ENCODE assay signal across 8 mouse cellular contexts in genomic region chr13:51930301-51930747, GRCm38 (mm10).
DNase-seq lines count a peak whose midpoint lies in the region; ATAC-seq and TF ChIP-seq lines count a peak whose summit lies in the region.

No protein-coding gene starts in this region.

- H3K27ac ChIP-seq in midbrain, embryonic 12.5 days (replicated peaks), result 0 out of 2 replicates have a peak overlapping the region, but pooled peaks have one; percentile 46
- no peak overlapping the region for H3K27ac ChIP-seq in midbrain, embryonic 10.5 days (replicated peaks)
- peak overlapping the region; percentile 64 for H3K27ac ChIP-seq in forebrain, embryonic 15.5 days (replicated peaks)
- no peak overlapping the region for H3K27ac ChIP-seq in hindbrain, embryonic 16.5 days (ENCODE audit: low read depth, low read length)
- no peak overlapping the region for H3K27ac ChIP-seq in stomach, postnatal 0 days (replicated peaks)

- H3K9me3 ChIP-seq in midbrain, embryonic 12.5 days, result no peaks in the 10 kb centered on the region
- H3K9me3 ChIP-seq in midbrain, embryonic 10.5 days (replicated peaks), result no peaks in the 10 kb centered on the region
- H3K9me3 ChIP-seq in forebrain, embryonic 15.5 days, result no peaks in the 10 kb centered on the region
- H3K9me3 ChIP-seq in hindbrain, embryonic 16.5 days (ENCODE audit: control insufficient read depth, low read length), result no peaks in the 10 kb centered on the region
- H3K9me3 ChIP-seq in stomach, postnatal 0 days (ENCODE audit: control insufficient read depth, low read length), result no peaks in the 10 kb centered on the region

- H3K4me2 ChIP-seq in midbrain, embryonic 12.5 days (replicated peaks), result no peak overlapping the region
- no peak overlapping the region for H3K4me2 ChIP-seq in forebrain, embryonic 15.5 days (replicated peaks)
- no peak overlapping the region for H3K4me2 ChIP-seq in hindbrain, embryonic 16.5 days (ENCODE audit: low read length)
- no peak overlapping the region for H3K4me2 ChIP-seq in stomach, postnatal 0 days (replicated peaks; ENCODE audit: low read depth)

- 46% methylated on average over 6 of the region's 6 CpGs for WGBS in midbrain, embryonic 12.5 days
- 54% methylated on average over 6 of the region's 6 CpGs for whole genome bisulfite sequencing in midbrain, embryonic 10.5 days
- WGBS in forebrain, embryonic 15.5 days, result 13% methylated on average over 6 of the region's 6 CpGs
- 30% methylated on average over 6 of the region's 6 CpGs for WGBS in hindbrain, embryonic 16.5 days
- WGBS in stomach, postnatal 0 days, result 44% methylated on average over 6 of the region's 6 CpGs

- peaks cover 91% of the 10 kb centered on the region for H3K27me3 ChIP-seq in midbrain, embryonic 12.5 days
- peaks cover 80% of the 10 kb centered on the region for H3K27me3 ChIP-seq in midbrain, embryonic 10.5 days (ENCODE audit: low read depth, poor library complexity, severe bottlenecking)
- H3K27me3 ChIP-seq in forebrain, embryonic 15.5 days, result no peaks in the 10 kb centered on the region
- H3K27me3 ChIP-seq in hindbrain, embryonic 16.5 days (replicated peaks; ENCODE audit: control insufficient read depth, insufficient read depth, low read length), result no peaks in the 10 kb centered on the region
- no peaks in the 10 kb centered on the region; the same call in 1 of the 2 replicates for H3K27me3 ChIP-seq in stomach, postnatal 0 days (ENCODE audit: control insufficient read depth, insufficient read depth, low read length)

- H3K36me3 ChIP-seq in midbrain, embryonic 12.5 days, result no peaks in the 10 kb centered on the region
- H3K36me3 ChIP-seq in midbrain, embryonic 10.5 days, result no peaks in the 10 kb centered on the region
- H3K36me3 ChIP-seq in forebrain, embryonic 15.5 days, result no peaks in the 10 kb centered on the region
- H3K36me3 ChIP-seq in hindbrain, embryonic 16.5 days (ENCODE audit: control insufficient read depth, insufficient read depth, low read length), result no peaks in the 10 kb centered on the region
- H3K36me3 ChIP-seq in stomach, postnatal 0 days (ENCODE audit: control insufficient read depth, insufficient read depth, low read length), result no peaks in the 10 kb centered on the region

- ATAC-seq in cerebellum, adult (ENCODE audit: insufficient number of reproducible peaks, low FRiP score, low TSS enrichment), result peak; percentile 36
- no peak for ATAC-seq in midbrain, embryonic 12.5 days (ENCODE audit: low FRiP score, low read depth)
- peak; percentile 87 for ATAC-seq in forebrain, embryonic 15.5 days (replicated peaks)
- ATAC-seq in hindbrain, embryonic 16.5 days, result peak; percentile 78
- ATAC-seq in stomach, postnatal 0 days (ENCODE audit: low FRiP score, low TSS enrichment), result 0 out of 2 replicates have a peak, but pooled peaks have one; percentile 34
- ATAC-seq in megakaryocyte-erythroid progenitor cell, adult 5-6 weeks (replicated peaks; ENCODE audit: low FRiP score, low TSS enrichment, poor library complexity, severe bottlenecking), result no peak

- no peak overlapping the region for H3K9ac ChIP-seq in midbrain, embryonic 12.5 days (replicated peaks)
- no peak overlapping the region; the same call in 1 of the 2 replicates for H3K9ac ChIP-seq in forebrain, embryonic 15.5 days (replicated peaks)
- H3K9ac ChIP-seq in hindbrain, embryonic 16.5 days (ENCODE audit: low read depth, low read length), result no peak overlapping the region
- H3K9ac ChIP-seq in stomach, postnatal 0 days (ENCODE audit: low read length), result no peak overlapping the region

- no peak for TF ChIP-seq CTCF in stomach, postnatal 0 days (IDR thresholded peaks at IDR 0.05; ENCODE audit: low read depth)

- H3K4me3 ChIP-seq in midbrain, embryonic 12.5 days, result no peak overlapping the region
- H3K4me3 ChIP-seq in midbrain, embryonic 10.5 days, result no peak overlapping the region
- H3K4me3 ChIP-seq in forebrain, embryonic 15.5 days, result no peak overlapping the region
- no peak overlapping the region for H3K4me3 ChIP-seq in hindbrain, embryonic 16.5 days (ENCODE audit: low read length)
- no peak overlapping the region for H3K4me3 ChIP-seq in stomach, postnatal 0 days (ENCODE audit: low read depth, low read length)

- no peak for TF ChIP-seq EP300 in stomach, postnatal 0 days (optimal IDR thresholded peaks at IDR 0.05)

- peaks cover 18% of the 10 kb centered on the region for H3K4me1 ChIP-seq in midbrain, embryonic 12.5 days
- H3K4me1 ChIP-seq in midbrain, embryonic 10.5 days, result peaks cover 33% of the 10 kb centered on the region
- peaks cover 36% of the 10 kb centered on the region for H3K4me1 ChIP-seq in forebrain, embryonic 15.5 days
- peaks cover 6% of the 10 kb centered on the region; the same call in 1 of the 2 replicates for H3K4me1 ChIP-seq in hindbrain, embryonic 16.5 days (ENCODE audit: control insufficient read depth, insufficient read depth, low read depth, low read length)
- H3K4me1 ChIP-seq in stomach, postnatal 0 days (replicated peaks; ENCODE audit: control insufficient read depth, insufficient read depth), result no peaks in the 10 kb centered on the region

- DNase-seq in cerebellum, adult 8-10 months, result no peak
- DNase-seq in midbrain, embryonic 10.5 days (ENCODE audit: low spot score), result no peak
- no peak for DNase-seq in stomach, postnatal 0 days (ENCODE audit: low spot score)

Comparison
In these comparisons a context has a peak if more than half of its experiments do, and no peak if none do; other contexts are left out.
1. H3K27ac ChIP-seq: peak in midbrain, embryonic 12.5 days (single experiment) and forebrain, embryonic 15.5 days (single experiment); none in midbrain, embryonic 10.5 days (single experiment), hindbrain, embryonic 16.5 days (single experiment) and stomach, postnatal 0 days (single experiment).
2. ATAC-seq: peak in cerebellum, adult (single experiment), forebrain, embryonic 15.5 days (single experiment), hindbrain, embryonic 16.5 days (single experiment) and stomach, postnatal 0 days (single experiment); none in midbrain, embryonic 12.5 days (single experiment) and megakaryocyte-erythroid progenitor cell, adult 5-6 weeks (single experiment).